Mouse (Mus musculus) bone marrow, adult 2 months (tissue): Measurements from ENCODE around the gene Slc6a20a.

Source experiments
- CTCF ChIP-seq: fragments of 200-500 bp; IDR thresholded peaks from 2 replicates; pipeline ENCODE4 v1.5.1; 2011; ENCODE audit warnings: low read length, control low read depth; ENCODE audit not compliant: control insufficient read depth, insufficient read depth
- POLR2A ChIP-seq: fragments of 200-500 bp; IDR thresholded peaks from 2 replicates; pipeline ENCODE4 v1.6.1; 2011; ENCODE audit warnings: low read depth, mild to moderate bottlenecking, control low read depth, low read length, borderline replicate concordance; ENCODE audit not compliant: control insufficient read depth

DNA sequence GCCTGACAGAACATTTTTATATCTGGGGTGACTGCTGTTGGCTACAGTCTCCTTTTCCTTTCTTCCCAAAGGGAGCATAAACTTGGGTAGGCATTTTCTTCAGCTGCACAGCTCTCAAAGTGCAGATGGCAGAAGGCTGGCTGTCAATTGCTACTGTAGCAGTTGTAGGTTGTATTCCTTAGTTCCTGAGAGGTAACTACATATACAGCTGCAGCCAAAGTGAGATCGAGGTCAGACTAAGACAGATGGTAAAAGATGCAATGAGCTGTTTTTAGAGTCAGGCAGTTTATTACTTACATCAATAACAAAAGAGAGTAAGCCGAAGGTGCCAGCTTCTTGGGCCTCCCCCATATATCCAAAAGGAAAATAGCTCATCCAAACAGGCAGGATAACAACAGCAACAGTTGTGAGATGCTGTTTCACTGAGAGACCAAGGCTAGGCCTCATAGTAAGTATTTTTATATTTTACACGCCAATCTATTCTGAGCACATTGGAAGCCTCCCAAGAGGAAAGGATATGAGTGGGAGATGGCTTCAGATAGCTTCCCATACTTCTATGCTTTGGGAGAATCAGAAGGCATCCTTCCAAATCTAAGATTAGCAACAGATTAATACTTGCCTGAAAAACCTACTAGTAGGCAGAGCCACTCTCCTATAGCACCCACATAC is 17.1 kb upstream of the Slc6a20a start:
- TF ChIP-seq CTCF (no peak), POLR2A (no peak)
